Mouse (Mus musculus) liver, adult 2 months (tissue): Measurements from ENCODE around the gene Nap1l4. TPM values are rescaled to one million over a fixed set of nuclear protein-coding genes. Genes with fewer than 3 reads are reported as not detected.

ENCODE experiments used
- DNase-seq: peaks from one replicate; pipeline ENCODE4 v3.0.0-alpha.2; 2011; ENCODE audit warnings: low read depth, low spot score; ENCODE audit errors: extremely low read depth
- H3K27ac ChIP-seq: fragments of 200-500 bp; replicated peaks from 2 replicates; pipeline ENCODE4 v1.5.1; 2012; ENCODE audit warnings: low read depth, mild to moderate bottlenecking, control low read depth, inconsistent platforms, low read length; ENCODE audit not compliant: insufficient read depth
- H3K27me3 ChIP-seq: fragments of 200-500 bp; 2 replicates; pipeline ENCODE4 v1.6.1; 2012; ENCODE audit warnings: mild to moderate bottlenecking, moderate library complexity, low read length, inconsistent platforms; ENCODE audit not compliant: control insufficient read depth, insufficient read depth
- H3K36me3 ChIP-seq: fragments of 200-500 bp; 2 replicates; pipeline ENCODE4 v1.6.1; 2012; ENCODE audit warnings: low read length, inconsistent platforms; ENCODE audit not compliant: control insufficient read depth, insufficient read depth
- H3K4me1 ChIP-seq: fragments of 200-500 bp; 2 replicates; pipeline ENCODE4 v1.6.1; 2011; ENCODE audit warnings: low read length; ENCODE audit not compliant: control insufficient read depth, insufficient read depth
- H3K4me3 ChIP-seq: fragments of 200-500 bp; 2 replicates; pipeline ENCODE4 v1.5.1; 2011; ENCODE audit warnings: low read depth, mild to moderate bottlenecking, control low read depth, low read length, moderate library complexity; ENCODE audit not compliant: insufficient read depth
- H3K79me2 ChIP-seq: fragments of 200-500 bp; 2 replicates; pipeline ENCODE4 v1.6.1; 2012; ENCODE audit warnings: inconsistent platforms, mild to moderate bottlenecking, low read length, moderate library complexity; ENCODE audit not compliant: control insufficient read depth, insufficient read depth
- H3K9ac ChIP-seq: fragments of 200-500 bp; 2 replicates; pipeline ENCODE4 v1.6.1; 2012; ENCODE audit warnings: low read depth, mild to moderate bottlenecking, control low read depth, inconsistent platforms, low read length
- CTCF ChIP-seq: fragments of 200-500 bp; IDR thresholded peaks from 2 replicates; pipeline ENCODE4 v1.5.1; 2011; ENCODE audit warnings: low read depth, low read length, control low read depth
- POLR2A ChIP-seq: fragments of 200-500 bp; IDR thresholded peaks from 2 replicates; pipeline ENCODE4 v1.6.1; 2011; ENCODE audit warnings: low read length, control low read depth; ENCODE audit not compliant: insufficient read depth; ENCODE audit errors: extremely low read depth
- WGBS: fragments of 180-500 bp; shearing (Covaris S2); methylation state at CpG from one replicate; pipeline ENCODE4 v1.1.7; 2018; 5-methylcytosine and 5-hydroxymethylcytosine counted together
- polyA plus RNA-seq: library from polyadenylated mRNA; depleted of rRNA; stranded (reverse); fragments of >200 nt; gene quantifications from 2 replicates; pipeline ENCODE4 v1.2.3, GENCODE M21; 2012
- total RNA-seq: library from RNA; depleted of rRNA; stranded (reverse); fragments of >200 nt; gene quantifications from 2 replicates; pipeline ENCODE4 v1.2.3, GENCODE M21; 2014

Gene Nap1l4
- total and polyA plus RNA-seq, 2 experiments = 25.7 to 40.7 TPM

DNA sequence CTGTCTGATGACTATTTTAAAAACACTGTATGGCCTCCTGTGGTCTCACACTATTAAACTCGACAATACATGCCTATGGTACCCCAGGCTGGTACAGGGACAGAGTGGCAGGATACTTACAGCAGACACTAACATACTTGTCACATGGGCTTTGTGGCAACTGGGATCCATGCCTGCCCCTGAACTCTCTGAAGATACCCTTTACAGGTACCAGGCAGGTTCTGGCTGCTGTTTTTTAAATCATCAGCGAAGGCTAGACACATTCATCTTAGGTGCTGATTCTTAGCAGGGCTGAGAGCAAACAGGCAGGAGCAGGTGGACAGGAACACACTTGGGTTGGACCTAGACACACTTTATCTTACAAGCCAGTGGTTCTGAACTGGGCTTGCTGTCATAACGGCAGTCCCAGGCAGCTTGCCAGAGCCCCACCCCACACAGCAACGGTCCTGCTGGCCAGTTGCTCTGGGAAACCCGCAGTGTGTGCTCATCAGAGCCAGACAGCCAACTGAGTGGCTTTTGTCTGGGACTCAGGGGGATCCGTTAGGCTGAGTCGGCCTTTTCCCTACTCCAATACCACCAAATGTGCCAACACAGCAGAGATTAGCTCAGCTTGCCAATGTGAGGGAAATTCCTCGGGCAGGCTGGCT is 8.2 kb upstream of the Nap1l4 start:
- DNase-seq = no peak
- H3K36me3 ChIP-seq = peaks cover 40% of the 10 kb centered on the region
- H3K27ac ChIP-seq = no peak overlapping the region
- H3K9ac ChIP-seq = no peak overlapping the region
- no peak for TF ChIP-seq POLR2A
- TF ChIP-seq CTCF = no peak
- H3K4me3 ChIP-seq = no peak overlapping the region
- no peaks in the 10 kb centered on the region for H3K79me2 ChIP-seq
- H3K4me1 ChIP-seq = no peaks in the 10 kb centered on the region
- no peaks in the 10 kb centered on the region for H3K27me3 ChIP-seq
- 49% methylated on average over 8 of the region's 8 CpGs for WGBS

DNA sequence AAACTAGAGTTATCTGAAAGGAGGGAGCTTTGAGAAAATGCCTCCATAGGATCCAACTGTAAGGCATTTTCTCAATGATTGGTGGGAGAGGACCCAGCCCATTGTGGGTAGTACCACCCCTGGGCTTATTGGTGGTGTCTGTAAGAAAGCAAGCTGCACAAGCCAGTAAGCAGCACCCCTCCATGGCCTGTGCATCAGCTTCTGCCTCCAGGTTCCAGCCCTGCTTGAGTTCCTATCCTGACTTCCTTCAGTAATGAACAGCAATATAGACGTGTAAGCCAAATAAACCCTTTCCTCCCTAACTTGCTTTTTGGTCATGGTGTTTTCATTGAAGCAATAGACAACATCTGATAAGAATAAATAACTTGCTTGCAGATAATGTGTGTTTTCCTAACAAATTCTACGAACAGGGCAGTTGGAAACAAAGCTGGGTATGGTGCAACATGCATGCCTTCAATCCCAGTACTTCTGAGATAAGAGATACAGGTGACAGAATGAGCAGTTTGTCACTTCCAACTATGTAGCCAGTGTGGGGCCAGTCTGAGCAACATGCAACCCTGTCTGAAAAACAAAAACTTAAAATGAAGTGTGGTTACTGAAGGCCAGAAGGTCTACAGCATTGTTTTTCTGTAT is 798 bp upstream of the Nap1l4 start:
- TF ChIP-seq POLR2A = no peak
- TF ChIP-seq CTCF = no peak
- WGBS = 4% methylated on average over 2 of the region's 2 CpGs
- H3K27ac ChIP-seq = peak overlapping the region; percentile 96
- DNase-seq = peak; percentile 59
- peak overlapping the region; percentile 87 for H3K4me3 ChIP-seq
- peaks cover 10% of the 10 kb centered on the region; the same call in 1 of the 2 replicates for H3K79me2 ChIP-seq
- peaks cover 3% of the 10 kb centered on the region; the same call in 1 of the 2 replicates for H3K36me3 ChIP-seq
- peaks cover 5% of the 10 kb centered on the region for H3K4me1 ChIP-seq
- H3K9ac ChIP-seq = peak overlapping the region; percentile 91
- no peaks in the 10 kb centered on the region for H3K27me3 ChIP-seq

DNA sequence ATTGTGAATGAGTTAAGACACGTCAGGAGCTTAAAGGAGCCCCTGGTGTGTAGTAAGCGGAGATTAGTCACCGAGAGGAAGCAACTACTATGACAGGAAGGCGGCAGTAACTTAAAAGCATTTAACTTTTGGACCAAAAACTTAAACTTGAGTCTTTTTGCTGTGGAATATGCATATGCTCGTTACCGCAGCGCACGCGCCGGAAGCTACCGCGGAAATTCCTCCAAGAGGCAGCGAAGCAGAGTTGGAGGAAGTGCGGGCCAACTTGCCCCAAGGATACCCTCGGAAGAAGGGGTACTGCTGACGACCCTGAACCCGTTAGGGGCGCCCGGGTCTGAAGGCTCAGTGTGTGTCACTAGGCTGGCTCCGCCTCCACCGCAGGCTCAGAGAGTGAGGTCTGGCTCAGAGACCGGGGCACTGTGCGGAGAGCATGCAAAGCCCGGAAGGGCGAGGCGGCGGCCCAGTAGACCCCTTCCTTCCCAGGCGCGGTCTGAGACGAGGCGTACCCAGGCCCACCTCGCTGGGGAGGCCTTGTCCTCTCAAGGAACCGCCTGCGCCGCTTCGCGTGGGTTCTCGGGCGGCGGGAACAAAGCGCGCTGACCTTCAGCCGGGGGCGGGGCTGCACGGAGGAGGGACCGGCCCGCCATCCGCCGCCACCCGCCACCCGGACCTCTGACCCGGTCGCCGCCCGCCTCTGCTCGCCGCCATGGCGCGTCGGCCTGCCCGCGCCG is 510 bp downstream of the Nap1l4 start:
- Histone ChIP-seq H3K36me3 (peaks cover 2% of the 10 kb centered on the region; the same call in 1 of the 2 replicates), H3K4me1 (peaks cover 8% of the 10 kb centered on the region), H3K27ac (peak overlapping the region; percentile 91), H3K4me3 (peak overlapping the region; percentile 87), H3K79me2 (peaks cover 19% of the 10 kb centered on the region; the same call in 1 of the 2 replicates), H3K27me3 (no peaks in the 10 kb centered on the region), H3K9ac (peak overlapping the region; percentile 98)
- peak; percentile 60 for DNase-seq
- WGBS = under 1% methylated on average over 36 of the region's 63 CpGs
- TF ChIP-seq CTCF (no peak), POLR2A (peak; percentile 23; the same call in 1 of the 2 replicates)

DNA sequence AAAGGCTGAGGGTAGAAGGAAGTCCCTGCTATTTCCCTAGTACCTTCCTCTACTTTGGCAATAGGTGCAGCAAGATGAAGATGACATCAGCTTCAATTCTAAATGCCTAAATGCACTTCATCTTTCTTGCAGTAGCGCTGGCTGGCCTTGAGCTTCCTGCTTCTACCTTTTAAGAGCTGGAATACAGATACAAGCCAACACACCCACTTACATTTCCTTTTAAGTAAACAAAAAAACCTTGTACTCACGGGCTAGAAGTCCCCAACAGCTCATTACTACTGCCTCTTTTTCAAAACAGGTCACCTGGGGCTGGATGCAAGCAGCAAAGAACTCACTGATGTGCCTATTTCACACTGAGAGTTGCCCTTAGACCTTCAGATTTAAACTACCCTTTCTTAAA is 2.4 kb downstream of the Nap1l4 start:
- DNase-seq = no peak
- no peak overlapping the region for H3K4me3 ChIP-seq
- H3K79me2 ChIP-seq = peaks cover 33% of the 10 kb centered on the region; the same call in 1 of the 2 replicates
- no peaks in the 10 kb centered on the region; the same call in 1 of the 2 replicates for H3K36me3 ChIP-seq
- H3K27ac ChIP-seq = no peak overlapping the region
- peaks cover 12% of the 10 kb centered on the region for H3K4me1 ChIP-seq
- no peaks in the 10 kb centered on the region for H3K27me3 ChIP-seq
- WGBS = 31% methylated on average over 2 of the region's 2 CpGs
- no peak overlapping the region for H3K9ac ChIP-seq
- no peak for TF ChIP-seq POLR2A
- no peak for TF ChIP-seq CTCF

DNA sequence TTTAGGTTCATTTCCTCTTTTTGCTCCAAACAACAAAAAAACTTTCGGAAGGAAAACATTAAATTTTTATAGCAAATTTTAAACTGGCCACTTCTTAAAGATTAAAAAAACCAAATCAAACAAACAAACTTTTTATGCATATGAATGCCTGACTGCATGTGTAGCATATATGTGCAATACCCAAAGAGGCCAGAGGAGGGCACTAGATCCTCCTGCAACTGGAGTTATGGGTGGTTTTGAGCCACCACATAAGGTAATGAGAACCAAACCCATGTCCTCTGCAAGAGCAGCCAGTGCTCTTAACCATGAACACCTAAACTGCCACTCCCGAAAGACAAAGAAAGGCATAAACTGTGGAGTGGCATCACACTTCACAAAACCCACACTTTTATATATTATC is 4.5 kb downstream of the Nap1l4 start:
- WGBS = 95% methylated on average over 2 of the region's 2 CpGs
- peaks cover 41% of the 10 kb centered on the region; the same call in 1 of the 2 replicates for H3K79me2 ChIP-seq
- no peak overlapping the region for H3K9ac ChIP-seq
- TF ChIP-seq CTCF (peak; percentile 41; the same call in 1 of the 2 replicates), POLR2A (no peak)
- H3K27me3 ChIP-seq = no peaks in the 10 kb centered on the region
- H3K36me3 ChIP-seq = peaks cover 9% of the 10 kb centered on the region
- peaks cover 10% of the 10 kb centered on the region for H3K4me1 ChIP-seq
- no peak overlapping the region for H3K4me3 ChIP-seq
- no peak for DNase-seq
- H3K27ac ChIP-seq = no peak overlapping the region
